ENCODE assay signal across 9 mouse cellular contexts in the genomic region with DNA sequence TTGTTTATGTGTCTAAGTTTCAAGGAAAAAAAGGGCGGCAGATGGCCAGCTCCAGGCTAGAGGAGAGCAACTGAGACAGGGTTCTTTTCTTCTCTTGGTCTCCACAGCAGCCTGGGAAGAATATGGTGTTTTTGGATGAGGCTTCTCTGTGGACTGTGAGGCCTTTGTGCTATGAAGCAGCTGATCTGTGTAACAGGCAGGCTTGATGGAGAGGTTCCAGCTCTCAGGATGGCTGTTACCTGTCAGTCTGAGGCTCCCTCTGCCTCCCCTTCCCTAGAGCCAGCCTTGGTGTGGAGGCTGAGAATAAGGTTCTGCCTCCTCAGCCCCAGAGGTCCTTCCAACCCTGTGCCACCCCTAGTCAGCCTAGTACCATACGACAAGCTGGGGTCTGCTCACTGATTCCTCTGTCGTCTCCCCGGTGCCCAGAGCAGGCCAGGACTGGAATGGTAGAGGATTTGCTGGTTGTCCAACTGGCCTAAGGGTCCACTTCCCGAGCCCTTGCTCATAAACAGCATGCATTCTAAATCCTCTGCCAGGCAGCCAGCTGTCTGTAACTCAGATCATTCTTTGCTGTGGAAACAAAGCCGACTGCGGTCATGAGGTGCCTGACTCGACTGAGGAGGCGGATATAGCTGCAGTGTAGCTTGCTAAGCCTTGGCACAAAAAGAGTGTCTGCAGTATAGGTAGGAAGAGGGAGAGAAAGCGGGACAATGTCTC.
DNase-seq lines count a peak whose midpoint lies in the region; ATAC-seq lines count a peak whose summit lies in the region.
"Had no signal": no experiment of that assay in that cellular context is flagged by ENCODE, and none has a peak within 500 bp of the region (broad histone marks: within the 10 kb centered on the region; RNA-seq: fewer than 3 reads in every experiment).

No protein-coding gene starts in this region.

- DNase-seq in frontal cortex, postnatal 25 days (ENCODE audit: low spot score in 2 of 2): no peak
- peak; percentile 56 for DNase-seq in embryonic facial prominence, embryonic 14.5 days (ENCODE audit: low spot score)
- no peak for DNase-seq in ovary, postnatal 10 days (ENCODE audit: low spot score)
- DNase-seq in urinary bladder, postnatal 10 days (ENCODE audit: low spot score): no peak
- DNase-seq in heart, postnatal 25 days (ENCODE audit: low spot score): no peak
- DNase-seq: B cell, adult 2 months had no signal

- no peak overlapping the region for H3K4me2 ChIP-seq in embryonic facial prominence, embryonic 14.5 days (ENCODE audit: low read depth, low read length)
- H3K4me2 ChIP-seq in hindbrain, embryonic 16.5 days (ENCODE audit: low read length): no peak overlapping the region
- no peak overlapping the region for H3K4me2 ChIP-seq in midbrain, embryonic 15.5 days

- H3K9ac ChIP-seq in embryonic facial prominence, embryonic 14.5 days (ENCODE audit: low read depth, low read length): no peak overlapping the region
- H3K9ac ChIP-seq in hindbrain, embryonic 16.5 days (ENCODE audit: low read depth, low read length): no peak overlapping the region
- no peak overlapping the region for H3K9ac ChIP-seq in midbrain, embryonic 15.5 days

- WGBS in embryonic facial prominence, embryonic 14.5 days: 59% methylated on average over 9 of the region's 10 CpGs
- 46% methylated on average over 10 of the region's 10 CpGs for WGBS in hindbrain, embryonic 16.5 days
- WGBS in midbrain, embryonic 15.5 days: 38% methylated on average over 10 of the region's 10 CpGs

- ATAC-seq in frontal cortex, adult (ENCODE audit: low TSS enrichment): peak; percentile 51
- ATAC-seq in embryonic facial prominence, embryonic 14.5 days (ENCODE audit: low read depth): peak; percentile 28; the same call in 1 of the 2 replicates
- peak; percentile 69 for ATAC-seq in hindbrain, embryonic 16.5 days
- peak; percentile 22; the same call in 1 of the 2 replicates for ATAC-seq in midbrain, embryonic 15.5 days (replicated peaks)

- no peaks in the 10 kb centered on the region for H3K36me3 ChIP-seq in embryonic facial prominence, embryonic 14.5 days (ENCODE audit: control insufficient read depth, insufficient read depth, low read length)
- no peaks in the 10 kb centered on the region for H3K36me3 ChIP-seq in hindbrain, embryonic 16.5 days (ENCODE audit: control insufficient read depth, insufficient read depth, low read length)
- H3K36me3 ChIP-seq in midbrain, embryonic 15.5 days (replicated peaks): no peaks in the 10 kb centered on the region

- H3K27ac ChIP-seq in embryonic facial prominence, embryonic 14.5 days (replicated peaks; ENCODE audit: low read depth, low read length): no peak overlapping the region
- H3K27ac ChIP-seq in hindbrain, embryonic 16.5 days (ENCODE audit: low read depth, low read length): peak overlapping the region; percentile 37; the same call in 1 of the 2 replicates
- peak overlapping the region; percentile 63; the same call in 1 of the 2 replicates for H3K27ac ChIP-seq in midbrain, embryonic 15.5 days

- H3K4me3 ChIP-seq in embryonic facial prominence, embryonic 14.5 days (ENCODE audit: low read depth, low read length): no peak overlapping the region
- H3K4me3 ChIP-seq in hindbrain, embryonic 16.5 days (ENCODE audit: low read length): no peak overlapping the region
- no peak overlapping the region for H3K4me3 ChIP-seq in midbrain, embryonic 15.5 days

- intact Hi-C loops in heart, postnatal 25 days (cut with DNase I): no loop called here

- H3K27me3 ChIP-seq in embryonic facial prominence, embryonic 14.5 days (replicated peaks; ENCODE audit: control insufficient read depth, insufficient read depth, low read length): no peaks in the 10 kb centered on the region
- H3K27me3 ChIP-seq in hindbrain, embryonic 16.5 days (replicated peaks; ENCODE audit: control insufficient read depth, insufficient read depth, low read length): no peaks in the 10 kb centered on the region
- no peaks in the 10 kb centered on the region for H3K27me3 ChIP-seq in midbrain, embryonic 15.5 days (replicated peaks)

- no peaks in the 10 kb centered on the region for H3K9me3 ChIP-seq in embryonic facial prominence, embryonic 14.5 days (ENCODE audit: control insufficient read depth, low read length)
- H3K9me3 ChIP-seq in hindbrain, embryonic 16.5 days (ENCODE audit: control insufficient read depth, low read length): no peaks in the 10 kb centered on the region
- H3K9me3 ChIP-seq in midbrain, embryonic 15.5 days: no peaks in the 10 kb centered on the region

- H3K4me1 ChIP-seq in embryonic facial prominence, embryonic 14.5 days (ENCODE audit: control insufficient read depth, insufficient read depth, low read length): peaks cover 4% of the 10 kb centered on the region; the same call in 1 of the 2 replicates
- peaks cover 29% of the 10 kb centered on the region for H3K4me1 ChIP-seq in hindbrain, embryonic 16.5 days (ENCODE audit: control insufficient read depth, insufficient read depth, low read depth, low read length)
- peaks cover 28% of the 10 kb centered on the region for H3K4me1 ChIP-seq in midbrain, embryonic 15.5 days
